Mouse (Mus musculus) fat pad, adult 2 months (tissue): Measurements from ENCODE around the gene Hand1.
"Not testable (repeated sequence)": the region's sequence is repeated elsewhere in the genome, so short reads cannot be mapped to it uniquely, and the experiment has no call there.

Source experiments
- DNase-seq: peaks from one replicate; pipeline ENCODE4 v3.0.0-alpha.2; 2011; ENCODE audit warnings: low read depth, low spot score; ENCODE audit errors: extremely low read depth

Gene Hand1

DNA sequence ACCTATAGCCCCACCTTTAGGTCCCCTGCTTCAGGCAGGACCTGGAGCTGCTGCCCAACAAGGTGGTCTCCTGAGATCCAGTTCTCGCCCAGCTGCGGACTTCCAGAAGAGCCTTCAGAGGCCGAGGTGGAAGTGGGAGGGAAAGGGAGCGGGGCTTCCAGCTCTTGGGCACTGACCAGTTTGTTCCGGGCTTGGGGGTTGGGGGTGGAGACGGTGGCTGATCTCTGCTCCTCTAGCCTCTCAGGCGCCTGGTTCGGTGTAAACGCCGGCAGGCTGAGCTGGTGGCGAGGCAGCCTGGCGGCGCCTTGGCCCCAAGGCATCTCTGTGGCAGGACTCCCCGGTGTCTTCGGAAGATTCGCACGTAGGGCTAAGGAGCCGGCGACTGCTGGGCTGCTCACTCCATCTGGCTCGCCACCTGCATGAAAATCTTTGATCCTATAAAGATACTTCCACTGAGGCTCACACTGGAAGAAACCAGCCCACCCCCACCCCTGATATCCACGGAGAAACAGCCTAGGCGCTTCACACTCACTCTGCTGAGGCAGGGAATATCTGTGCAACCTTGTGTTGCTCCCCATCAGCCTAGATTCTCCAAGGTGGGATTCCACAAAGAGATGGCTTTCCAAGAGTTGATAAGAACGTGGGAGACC is at the start of gene Hand1:
Gene Hand1, minus strand, starts transcription at position 267 of the 650 bp plus-strand sequence.
- no peak for DNase-seq

DNA sequence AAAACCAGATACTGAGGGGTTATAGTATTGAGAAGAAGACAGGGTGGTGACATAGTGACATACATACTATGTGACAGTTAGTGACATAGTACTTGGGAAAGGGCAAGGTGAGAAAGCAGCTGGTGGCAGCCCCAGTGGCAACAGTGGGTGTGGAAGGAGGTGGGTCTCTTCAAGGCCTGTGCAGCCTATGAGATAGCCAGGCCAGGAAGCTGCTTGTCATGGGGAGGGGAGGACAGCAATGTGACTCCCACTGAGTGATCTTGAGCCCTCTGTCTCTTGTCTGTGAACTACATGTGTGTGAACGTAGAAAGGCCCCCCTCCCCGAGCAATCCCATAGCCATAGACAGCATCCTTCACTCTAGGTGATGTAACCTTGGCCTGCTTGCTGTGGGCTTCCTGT is 43.5 kb upstream of the Hand1 start:
- no peak for DNase-seq

DNA sequence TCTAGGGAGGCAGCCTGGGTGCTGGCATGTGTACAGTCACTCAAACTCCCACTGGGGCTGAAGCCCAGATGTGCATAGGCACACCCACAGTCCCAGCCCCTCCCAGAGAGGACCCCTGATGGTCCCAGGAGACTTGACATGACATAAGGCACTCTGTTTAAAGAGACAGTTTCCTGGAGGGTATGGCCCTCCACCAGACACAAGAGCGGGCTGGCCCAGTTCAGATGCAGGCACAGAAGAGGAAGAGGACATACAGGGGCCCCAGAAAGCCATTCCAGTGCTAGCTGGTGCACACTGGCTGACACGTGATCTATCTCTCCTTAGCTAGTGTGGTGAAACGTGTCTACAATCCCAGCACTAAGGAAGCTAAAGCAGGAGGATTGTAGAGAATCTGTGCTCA is 40.4 kb upstream of the Hand1 start:
- no peak for DNase-seq

DNA sequence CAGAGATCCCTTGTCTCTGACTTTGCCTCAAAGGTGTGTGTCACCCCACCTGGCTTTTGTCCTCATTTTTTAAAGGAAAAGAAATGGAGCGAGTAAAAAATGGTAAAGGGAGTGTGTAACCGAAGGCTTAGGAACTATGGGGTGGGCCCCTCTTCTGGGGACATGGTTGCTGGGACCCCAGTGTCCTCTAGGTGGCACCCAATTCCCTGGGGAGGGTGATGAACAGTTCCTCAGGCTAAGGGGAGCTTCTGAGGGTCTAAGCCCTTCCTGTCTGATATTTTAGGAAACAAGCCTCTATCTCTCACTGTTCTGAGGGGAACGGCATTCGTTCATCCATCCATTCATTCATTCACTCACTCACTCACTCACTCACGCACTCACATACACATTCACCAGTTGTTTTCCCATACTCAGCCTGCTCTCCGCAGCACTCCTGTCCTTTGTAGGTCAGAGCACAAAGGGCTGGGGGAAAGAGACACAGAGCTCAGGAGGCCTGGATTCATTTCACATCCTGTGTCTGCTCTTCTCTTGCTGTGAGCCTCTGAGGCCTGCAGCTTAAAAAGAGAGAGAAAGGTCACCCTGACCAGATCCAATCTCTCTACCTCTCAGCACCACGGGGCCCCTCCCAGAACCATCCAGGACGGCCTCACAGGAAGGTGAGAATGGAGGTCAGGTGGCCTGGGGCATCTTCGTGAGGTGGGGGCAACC is 36.3 kb upstream of the Hand1 start:
- no peak for DNase-seq

DNA sequence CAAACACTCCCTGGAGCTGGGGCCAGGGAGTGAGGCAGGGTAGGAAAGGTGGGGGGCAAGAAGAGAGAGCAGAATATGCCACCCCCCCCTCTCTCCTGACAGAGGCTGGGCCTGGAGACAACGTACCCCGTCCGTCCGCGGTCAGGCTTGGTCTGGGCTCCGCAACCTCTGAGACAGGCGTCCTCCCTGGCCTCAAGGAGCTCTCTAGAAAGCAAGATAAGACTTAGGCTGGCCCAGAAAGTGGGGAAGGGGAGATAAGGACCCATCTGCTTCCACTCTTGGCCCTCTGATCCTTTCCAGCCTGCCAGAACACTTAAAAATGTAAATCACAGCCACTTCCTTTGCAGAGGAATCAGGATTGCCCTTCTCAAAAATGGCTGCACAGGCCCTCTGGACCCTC is 33.8 kb upstream of the Hand1 start:
- no peak for DNase-seq

DNA sequence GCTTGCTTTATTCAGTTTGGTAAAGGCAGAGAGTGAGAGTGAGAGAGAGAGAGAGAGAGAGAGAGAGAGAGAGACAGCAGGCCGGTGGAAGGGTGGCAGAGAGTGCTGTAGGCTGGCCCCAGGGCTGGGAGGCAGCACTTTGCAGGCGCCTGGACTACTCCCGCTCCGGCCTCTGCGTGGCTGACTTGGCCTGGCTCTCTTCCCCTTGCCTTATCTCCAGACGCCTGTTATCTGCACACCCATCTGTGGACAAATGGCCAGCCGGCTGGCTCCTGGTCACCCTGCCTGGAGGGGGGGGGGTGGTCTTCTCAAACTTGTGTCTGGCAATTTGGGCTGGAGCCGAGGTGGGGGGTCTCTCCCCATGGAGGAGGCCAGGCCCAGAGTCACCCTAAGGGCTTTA is 32.0 kb upstream of the Hand1 start:
- no peak for DNase-seq

DNA sequence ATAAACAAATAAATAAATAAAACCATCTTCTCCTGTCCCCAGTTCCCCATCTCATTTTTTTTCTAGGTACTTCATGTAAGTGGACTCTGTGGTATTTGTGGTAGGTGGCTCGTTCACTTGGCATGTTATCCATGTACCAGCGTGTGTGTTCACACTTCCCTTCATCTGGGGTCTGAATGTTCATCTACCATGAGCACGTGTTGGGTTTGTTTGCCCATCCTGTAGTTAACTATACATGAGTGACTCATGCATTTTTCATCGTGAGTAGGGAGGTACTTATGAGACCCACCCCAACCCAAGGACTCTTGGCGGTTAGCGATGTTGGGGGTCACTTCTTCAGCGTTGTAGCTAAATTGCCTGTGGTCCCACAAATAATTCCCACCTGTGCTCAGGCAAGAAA is 29.5 kb upstream of the Hand1 start:
- no peak for DNase-seq

DNA sequence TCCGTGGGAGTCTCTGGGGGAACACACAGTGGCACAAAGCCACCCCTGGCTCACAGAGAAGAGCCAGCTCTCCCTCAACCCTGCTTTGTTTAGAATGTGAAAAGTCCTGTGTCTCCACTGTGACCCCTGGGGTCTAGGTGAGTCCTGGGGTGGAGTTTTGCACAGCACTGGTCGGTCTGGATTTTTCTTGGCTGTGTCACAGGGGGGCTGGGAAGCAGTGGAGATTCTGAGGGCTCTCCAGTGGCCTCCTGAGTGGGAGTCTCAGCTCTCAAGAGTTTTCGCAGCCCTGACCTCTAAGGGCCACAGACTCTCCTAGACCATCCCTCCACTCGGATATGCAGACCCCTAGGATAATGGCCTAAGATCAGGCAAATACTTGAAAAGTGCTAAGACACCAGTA is 25.1 kb upstream of the Hand1 start:
- DNase-seq = no peak

DNA sequence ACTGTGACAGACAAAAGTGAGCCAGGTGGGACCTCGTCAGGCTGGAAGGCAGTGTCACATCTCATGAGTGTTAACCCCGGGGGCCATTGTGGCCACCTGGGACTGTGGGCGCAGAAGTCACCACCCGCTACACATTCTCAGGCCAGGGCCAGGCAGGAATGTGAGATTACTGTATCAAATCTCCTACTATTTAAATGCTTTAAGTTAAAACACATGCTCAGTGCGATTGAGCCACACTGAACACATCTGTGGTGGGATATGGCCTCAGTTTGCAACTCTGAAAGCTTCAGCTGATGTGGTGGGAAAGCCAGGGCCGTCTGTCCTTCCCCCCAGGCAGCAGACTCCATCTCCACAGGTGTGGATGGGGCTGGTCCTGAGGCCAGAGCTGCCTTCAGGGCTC is 21.0 kb upstream of the Hand1 start:
- no peak for DNase-seq

DNA sequence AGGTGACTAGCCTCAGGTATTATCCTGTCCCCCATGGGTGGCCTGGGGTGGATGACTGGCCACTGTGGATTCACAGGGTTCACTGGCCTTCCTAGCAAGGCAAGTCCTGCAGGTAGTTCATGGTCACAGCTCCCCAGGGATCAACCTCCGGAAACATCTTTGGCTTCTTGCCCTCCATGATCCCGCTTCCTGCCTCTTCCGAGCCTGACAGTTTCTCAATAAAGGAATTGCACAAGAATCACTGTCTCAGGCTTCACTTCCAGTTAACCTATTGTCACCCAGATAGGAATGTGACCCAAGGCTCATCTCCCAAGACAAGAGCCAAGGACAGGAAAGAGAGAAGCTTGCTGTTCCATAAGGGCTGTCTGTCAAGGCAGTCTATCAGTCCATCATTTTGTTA is 18.3 kb upstream of the Hand1 start:
- DNase-seq = peak; percentile 19

DNA sequence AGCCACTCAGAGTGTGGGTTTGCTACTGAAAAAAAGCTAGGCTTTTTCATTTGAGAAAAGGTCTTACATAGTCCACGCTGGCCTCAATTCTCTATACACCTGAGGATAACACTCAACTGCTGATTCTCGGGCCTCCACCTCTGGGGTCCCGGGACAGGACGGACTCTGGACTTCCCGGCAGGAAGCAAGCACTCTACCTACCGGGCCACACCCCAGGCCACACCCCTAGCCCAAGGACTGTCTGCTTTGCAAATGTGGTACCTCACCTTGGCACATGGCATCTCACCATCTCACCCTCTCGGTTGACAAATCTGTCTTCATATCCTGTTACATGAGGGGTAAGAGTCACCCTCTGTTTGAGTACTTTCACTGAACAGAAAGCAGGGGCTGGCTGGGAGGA is 17.7 kb upstream of the Hand1 start:
- no peak for DNase-seq

DNA sequence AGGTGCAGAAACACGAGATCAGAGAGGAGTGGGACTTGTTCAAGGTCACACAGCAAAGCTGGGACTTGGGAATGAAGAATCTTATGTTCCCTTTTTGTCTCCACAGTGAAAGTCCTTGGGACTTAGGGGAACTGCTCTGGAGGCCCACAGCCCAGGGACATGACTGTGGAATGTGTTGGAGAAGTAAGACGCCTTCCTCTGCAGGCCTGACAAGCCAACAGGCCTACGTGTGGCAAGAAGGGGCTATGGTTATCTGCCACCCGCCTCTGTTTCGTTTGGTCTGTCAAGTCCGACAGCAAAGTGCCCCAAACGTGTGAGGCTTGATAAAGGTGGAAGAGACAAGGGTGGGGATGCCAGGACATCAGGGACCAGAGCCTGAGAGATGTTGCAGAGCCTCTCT is 14.8 kb upstream of the Hand1 start:
- no peak for DNase-seq

DNA sequence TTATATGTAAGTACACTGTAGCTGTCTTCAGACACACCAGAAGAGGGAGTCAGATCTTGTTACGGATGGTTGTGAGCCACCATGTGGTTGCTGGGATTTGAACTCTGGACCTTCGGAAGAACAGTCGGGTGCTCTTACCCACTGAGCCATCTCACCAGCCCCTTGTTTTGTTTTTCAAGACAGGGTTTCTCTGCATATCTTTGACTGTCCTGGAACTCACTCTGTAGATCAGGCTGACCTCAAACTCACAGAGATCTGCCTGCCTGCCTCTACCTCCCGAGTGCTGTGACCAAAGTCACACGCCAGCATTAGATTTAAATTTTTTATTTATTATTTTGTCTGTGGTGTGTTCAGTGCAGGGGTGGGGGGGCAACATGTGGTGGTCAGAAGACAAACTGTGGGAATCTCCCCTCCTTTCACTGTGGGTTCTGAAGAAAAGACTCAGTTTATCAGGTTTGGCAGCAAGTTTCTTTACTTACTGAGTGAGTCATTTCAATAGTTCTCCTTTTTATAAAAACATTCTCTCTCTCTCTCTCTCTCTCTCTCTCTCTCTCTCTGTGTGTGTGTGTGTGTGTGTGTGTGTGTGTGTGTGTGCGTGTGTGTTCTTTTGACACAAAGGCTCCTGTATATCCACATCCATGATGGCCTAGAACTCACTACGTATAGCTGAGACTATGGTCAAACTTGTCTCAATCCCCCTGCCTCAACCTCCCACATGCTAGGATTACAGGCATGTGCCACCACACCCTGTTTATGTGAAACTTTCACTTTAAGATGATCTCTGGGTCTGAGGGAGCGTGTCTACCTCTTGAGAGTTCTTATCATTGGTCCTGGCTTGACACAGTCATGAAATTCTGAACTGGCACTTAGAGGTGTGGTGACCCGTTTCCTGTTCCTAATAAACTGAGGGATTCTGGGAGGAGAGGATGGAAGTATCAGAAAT is 14.1 kb upstream of the Hand1 start:
- DNase-seq = not testable (repeated sequence)

DNA sequence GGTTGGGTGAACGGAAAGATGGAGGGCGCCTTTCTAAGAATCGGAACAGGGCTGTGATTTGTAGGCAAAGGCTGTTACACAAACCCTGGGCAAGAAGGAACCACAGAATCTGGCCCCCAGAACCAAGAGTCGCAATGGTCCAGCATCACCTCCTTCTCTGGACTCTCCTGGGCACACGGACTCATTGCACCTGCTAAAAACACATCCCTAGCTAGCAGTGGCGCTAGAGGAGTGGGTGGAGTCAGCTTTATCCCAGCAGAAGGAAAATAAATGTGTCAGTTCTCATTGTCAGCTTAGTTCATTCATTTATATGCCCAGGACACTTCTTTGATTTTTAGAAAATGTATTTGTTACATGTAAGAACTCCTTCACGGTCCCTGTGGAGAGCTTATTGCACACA is 8.8 kb upstream of the Hand1 start:
- DNase-seq = no peak

DNA sequence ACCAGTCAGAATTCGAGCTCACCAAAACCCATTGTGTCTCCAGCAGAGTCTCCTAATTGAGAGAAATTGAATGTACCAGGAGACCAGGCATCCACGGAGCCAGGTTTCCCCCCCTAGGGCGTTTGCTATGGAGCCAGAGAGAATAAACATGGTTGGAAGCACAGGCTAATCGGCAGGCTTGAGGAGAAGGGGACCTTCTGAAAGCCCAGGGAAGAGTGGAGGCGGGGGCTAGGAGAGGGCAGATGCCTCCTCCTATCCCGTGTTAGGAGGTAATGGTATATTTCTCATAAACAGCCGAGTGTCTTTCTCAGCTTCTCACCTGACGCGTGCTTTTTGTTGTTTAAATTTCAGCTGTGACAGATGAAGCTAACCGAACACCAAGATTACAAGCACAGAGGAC is 8.4 kb upstream of the Hand1 start:
- DNase-seq = no peak

DNA sequence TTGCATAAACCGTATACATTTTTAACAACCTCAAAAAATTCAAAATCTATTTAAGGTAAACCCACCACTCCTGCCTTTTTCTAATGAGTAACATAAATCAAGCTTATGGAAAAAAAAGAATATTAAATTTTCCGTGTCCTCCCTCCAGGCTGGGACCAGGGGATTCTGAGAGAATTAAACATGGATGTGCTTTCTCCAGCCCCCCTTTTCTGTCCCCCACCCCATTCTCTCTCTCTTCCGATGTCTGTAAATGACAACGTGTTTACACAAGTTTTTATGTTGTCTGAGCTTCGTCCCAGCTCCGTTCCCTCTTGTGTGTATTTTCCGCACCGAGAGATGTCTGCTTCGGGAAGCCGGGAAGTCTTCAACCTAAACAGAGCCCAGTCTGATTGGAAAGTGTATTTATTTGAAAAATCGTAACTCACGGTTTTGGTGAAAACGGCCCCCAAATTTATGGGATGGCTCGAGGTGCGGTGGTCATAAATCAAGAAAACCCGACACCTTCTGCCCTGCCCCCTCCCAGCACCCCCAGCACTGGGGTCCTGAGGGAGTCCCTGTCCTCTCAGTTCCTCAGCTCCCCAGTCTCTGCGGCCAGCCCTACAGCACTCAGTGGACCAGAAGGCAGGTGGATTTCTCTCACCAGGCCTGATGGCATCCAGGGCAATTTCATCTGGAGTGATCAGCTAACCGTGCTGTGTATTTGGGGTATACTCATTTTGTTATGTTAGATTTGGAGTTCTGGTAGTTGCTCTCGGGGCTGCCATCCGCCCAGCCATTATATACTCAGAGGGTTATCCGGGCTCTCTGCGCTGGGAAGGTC is 5.5 kb upstream of the Hand1 start:
- no peak for DNase-seq

DNA sequence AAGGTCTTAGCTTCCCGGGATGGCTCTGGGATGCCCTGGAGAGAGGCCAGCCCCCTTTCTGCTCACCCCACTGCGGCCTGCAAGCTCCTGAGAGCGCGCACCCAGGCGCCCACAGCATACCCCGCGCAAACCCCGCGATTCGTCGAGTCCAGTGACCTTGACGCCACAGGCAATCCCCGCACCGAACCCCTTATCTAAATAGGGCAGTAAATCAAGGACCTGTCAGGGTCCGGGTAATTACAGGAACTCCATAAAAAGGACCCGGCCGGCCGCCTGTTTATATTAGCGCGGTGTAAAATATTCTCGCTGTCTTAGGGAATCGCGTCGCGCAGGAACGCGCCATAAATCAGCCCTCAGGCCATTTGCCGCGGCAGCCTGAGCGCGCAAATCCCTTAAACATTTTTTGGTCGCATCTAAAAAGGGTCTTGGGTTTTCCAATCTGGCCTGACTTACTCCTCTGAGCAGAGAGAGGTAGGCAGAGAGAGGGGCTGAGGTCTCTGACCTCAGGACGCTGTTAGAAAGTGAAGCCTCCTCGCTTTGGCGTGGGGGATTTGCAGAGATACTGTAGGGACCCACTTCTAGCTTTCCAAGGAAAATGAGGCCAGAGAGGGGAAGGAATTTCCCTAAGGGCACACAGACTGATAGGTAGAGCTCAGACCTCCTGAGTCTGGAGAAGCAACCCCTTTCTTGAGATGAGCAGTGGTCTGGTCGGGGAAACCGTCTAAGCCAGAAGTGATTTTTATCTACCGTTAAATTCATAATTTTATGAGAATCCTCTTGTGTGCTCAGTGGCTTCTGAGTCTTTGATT is 4.5 kb upstream of the Hand1 start:
- no peak for DNase-seq

DNA sequence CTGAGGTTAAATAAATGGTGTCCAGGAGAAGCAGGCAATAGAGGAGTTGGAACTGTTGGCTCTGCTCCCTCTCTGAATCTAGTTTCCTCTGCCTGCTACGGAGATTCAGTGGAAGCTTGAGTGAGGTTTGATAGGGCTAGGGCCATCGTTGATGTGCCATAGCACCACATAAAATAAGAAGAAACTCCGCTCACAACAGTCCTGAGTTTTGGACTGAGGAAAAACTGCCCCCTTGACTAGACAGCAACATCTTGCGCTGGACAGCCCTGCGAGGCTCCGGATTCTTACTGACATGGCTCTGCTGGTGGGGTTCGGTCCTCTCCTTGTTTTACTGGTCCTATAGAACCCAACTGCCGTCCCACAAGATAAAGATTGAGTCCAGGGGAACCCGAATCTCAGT is 3.8 kb upstream of the Hand1 start:
- no peak for DNase-seq

DNA sequence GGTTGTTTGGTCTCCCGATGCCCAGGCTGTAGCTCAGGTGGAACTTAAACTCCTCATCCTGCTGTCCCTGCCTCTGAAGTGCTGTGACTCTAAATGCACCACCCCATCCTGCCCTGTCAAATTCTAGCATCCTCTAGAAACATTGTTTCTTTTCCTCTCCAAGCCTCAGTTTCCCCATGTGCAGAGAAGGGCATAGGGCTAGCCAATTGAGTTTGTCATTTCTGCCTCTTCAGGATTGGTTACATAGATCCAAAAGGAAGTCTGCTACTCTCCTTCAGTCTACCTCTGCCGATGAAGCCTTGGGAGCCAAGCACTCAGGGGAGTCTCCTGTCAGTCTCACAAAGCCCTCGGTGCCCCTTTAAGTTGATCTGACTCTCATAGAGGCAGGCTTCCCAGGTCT is 3.3 kb upstream of the Hand1 start:
- no peak for DNase-seq

DNA sequence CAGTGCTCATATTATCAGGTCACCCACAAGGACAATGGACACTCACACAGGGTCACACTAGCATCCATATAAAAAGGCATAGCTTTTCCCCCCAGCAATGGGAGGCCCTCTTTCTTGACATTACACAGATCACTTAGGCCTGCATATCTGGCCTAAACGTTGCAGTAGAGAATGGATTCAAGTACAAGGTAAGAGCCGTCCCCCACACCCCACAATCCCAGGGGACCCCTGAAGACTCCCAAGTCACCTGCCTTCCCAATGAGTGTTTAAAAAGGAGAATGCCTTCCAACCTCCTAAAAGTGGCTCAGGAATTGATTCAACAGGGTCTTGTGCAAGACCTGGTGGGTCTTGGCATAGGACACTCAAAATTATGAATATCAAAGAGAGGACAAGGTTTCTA is 2.7 kb upstream of the Hand1 start:
- no peak for DNase-seq
